Comparison of ENCODE assay signal across 18 mouse cellular contexts in genomic region chr5:68275558-68276263, GRCm38 (mm10).
"Had no signal": no experiment of that assay in that cellular context is flagged by ENCODE, and none has a peak within 500 bp of the region (broad histone marks: within the 10 kb centered on the region; RNA-seq: fewer than 3 reads in every experiment).

No protein-coding gene starts in this region.

- ATAC-seq: midbrain, embryonic 16.5 days had no signal

- H3K9ac ChIP-seq: liver, embryonic 14.5 days; lung, embryonic 14.5 days; midbrain, embryonic 12.5 days had no signal

- H3K36me3 ChIP-seq: midbrain, embryonic 10.5 days; midbrain, embryonic 12.5 days had no signal

- H3K27ac ChIP-seq: liver, embryonic 14.5 days; midbrain, embryonic 10.5 days; midbrain, embryonic 12.5 days had no signal

- H3K27me3 ChIP-seq: midbrain, embryonic 12.5 days had no signal

- H3K4me2 ChIP-seq: lung, embryonic 14.5 days; midbrain, embryonic 12.5 days had no signal

- H3K4me3 ChIP-seq: midbrain, embryonic 10.5 days; midbrain, embryonic 12.5 days; myocyte had no signal

- H3K4me1 ChIP-seq: midbrain, embryonic 10.5 days; midbrain, embryonic 12.5 days had no signal

- DNase-seq: lung, adult 18-20 months; lung, embryonic 14.5 days; lung, postnatal 10 days; lung, postnatal 4 days; midbrain, embryonic 14.5 days; retina, postnatal 1 day; right cerebral cortex, adult 18-20 months; right cerebral cortex, postnatal 25 days; right cerebral cortex, postnatal 4 days; spleen, adult 18-20 months; thymus, adult 18-20 months; thymus, postnatal 14 days; thymus, postnatal 36 days had no signal

- H3K9me3 ChIP-seq: midbrain, embryonic 10.5 days; midbrain, embryonic 12.5 days had no signal
